Comparison of ENCODE assay signal across 18 mouse cellular contexts in the genomic region with DNA sequence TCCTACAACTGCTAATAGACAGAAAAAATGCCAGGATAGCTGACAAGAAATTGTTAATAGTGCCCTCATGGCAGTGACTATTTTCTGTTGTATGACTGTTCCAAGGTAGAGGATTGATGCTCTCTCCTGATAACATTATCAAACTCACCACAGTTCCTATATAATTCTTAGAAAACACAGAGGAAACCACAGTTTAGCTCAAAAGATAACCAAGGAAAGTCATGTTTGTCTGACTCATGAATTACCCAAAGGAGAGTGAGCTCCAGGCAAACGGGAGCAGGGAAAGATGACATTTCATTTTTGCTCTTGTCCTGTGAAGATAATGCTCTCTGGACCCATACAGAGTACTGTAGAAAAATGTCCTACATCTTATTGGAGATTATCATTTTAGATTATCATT. TPM values are rescaled to one million over a fixed set of nuclear protein-coding genes. Genes with fewer than 3 reads are reported as not detected.
A peak's percentile ranks its signal among the peaks of the same experiment; 100 is the strongest.
DNase-seq lines count a peak whose midpoint lies in the region; ATAC-seq and TF ChIP-seq lines count a peak whose summit lies in the region.
"Had no signal": no experiment of that assay in that cellular context is flagged by ENCODE, and none has a peak within 500 bp of the region (broad histone marks: within the 10 kb centered on the region; RNA-seq: fewer than 3 reads in every experiment).

No protein-coding gene starts in this region.

- no peaks in the 10 kb centered on the region for H3K79me2 ChIP-seq in MEL (ENCODE audit: control insufficient read depth, insufficient read depth, low read length, poor library complexity)

- no peak overlapping the region for H3K4me3 ChIP-seq in liver, embryonic 12.5 days
- no peak overlapping the region for H3K4me3 ChIP-seq in liver, postnatal 0 days (ENCODE audit: low read depth, low read length)
- H3K4me3 ChIP-seq in MEL (ENCODE audit: control insufficient read depth in 1 of 2, insufficient read depth in 1 of 2, low read depth in 2 of 2, low read length in 2 of 2), result no peak overlapping the region
- no peak overlapping the region for H3K4me3 ChIP-seq in liver, embryonic 13.5 days (replicated peaks)
- H3K4me3 ChIP-seq: embryonic facial prominence, embryonic 12.5 days; forebrain, embryonic 12.5 days; heart, embryonic 12.5 days had no signal

- DNase-seq in liver, postnatal 0 days, result no peak
- peak; percentile 61 for DNase-seq in MEL (ENCODE audit: low read depth, low spot score)
- no peak for DNase-seq in liver, embryonic 13.5 days
- no peak for DNase-seq in embryo, embryonic 9.5 days (ENCODE audit: extremely low spot score)
- DNase-seq: adrenal gland, postnatal 10 days; cerebellum, adult 18-20 months; cerebellum, adult 9-11 months; cerebellum, postnatal 36 days; embryo, embryonic 11 days; gastrocnemius, postnatal 25 days had no signal

- no peaks in the 10 kb centered on the region for H3K4me1 ChIP-seq in liver, embryonic 12.5 days
- H3K4me1 ChIP-seq in liver, postnatal 0 days (ENCODE audit: insufficient read depth), result no peaks in the 10 kb centered on the region
- H3K4me1 ChIP-seq in MEL (ENCODE audit: control insufficient read depth in 1 of 2, insufficient read depth in 2 of 2, low read length in 2 of 2), result peaks cover 11 to 14% of the 10 kb centered on the region in 2 experiments
- H3K4me1 ChIP-seq in liver, embryonic 13.5 days (replicated peaks), result peaks cover 7% of the 10 kb centered on the region; the same call in 1 of the 2 replicates
- H3K4me1 ChIP-seq: embryonic facial prominence, embryonic 12.5 days; forebrain, embryonic 12.5 days had no signal

- no peak for TF ChIP-seq EP300 in liver, postnatal 0 days (IDR thresholded peaks at IDR 0.05; ENCODE audit: low read depth)
- peak; percentile 97 for TF ChIP-seq EP300 in MEL (IDR thresholded peaks at IDR 0.05; ENCODE audit: low read depth in 1 of 2, low read length in 2 of 2)

- no peak for TF ChIP-seq RAD21 in MEL (IDR thresholded peaks at IDR 0.05; ENCODE audit: low read depth, low read length)

- H3K9me3 ChIP-seq in liver, embryonic 12.5 days (replicated peaks), result no peaks in the 10 kb centered on the region
- H3K9me3 ChIP-seq in liver, postnatal 0 days (ENCODE audit: low read length), result no peaks in the 10 kb centered on the region
- no peaks in the 10 kb centered on the region for H3K9me3 ChIP-seq in MEL (replicated peaks; ENCODE audit: insufficient read depth, low read length)
- no peaks in the 10 kb centered on the region for H3K9me3 ChIP-seq in liver, embryonic 13.5 days (replicated peaks)
- H3K9me3 ChIP-seq: embryonic facial prominence, embryonic 12.5 days; forebrain, embryonic 12.5 days; heart, embryonic 12.5 days had no signal

- H3K36me3 ChIP-seq in liver, embryonic 12.5 days, result no peaks in the 10 kb centered on the region
- H3K36me3 ChIP-seq in liver, postnatal 0 days (replicated peaks; ENCODE audit: insufficient read depth, low read length), result no peaks in the 10 kb centered on the region
- H3K36me3 ChIP-seq in MEL (ENCODE audit: control insufficient read depth in 1 of 2, insufficient read depth in 2 of 2, low read length in 2 of 2), result peaks cover 0 to 28% of the 10 kb centered on the region in 2 experiments; a peak in 2 of 4 replicates
- H3K36me3 ChIP-seq in liver, embryonic 13.5 days, result no peaks in the 10 kb centered on the region
- H3K36me3 ChIP-seq: embryonic facial prominence, embryonic 12.5 days; forebrain, embryonic 12.5 days; heart, embryonic 12.5 days had no signal

- no peak for TF ChIP-seq POLR2A in MEL (IDR thresholded peaks at IDR 0.05; ENCODE audit: control insufficient read depth in 1 of 2, insufficient read depth in 1 of 2, low read depth in 1 of 2, low read length in 2 of 2, poor library complexity in 1 of 2)

- 12% methylated on average over 1 of the region's 1 CpGs for WGBS in liver, embryonic 12.5 days (ENCODE audit: insufficient replicate concordance)
- 34% methylated on average over 1 of the region's 1 CpGs for WGBS in liver, postnatal 0 days (ENCODE audit: insufficient replicate concordance)
- WGBS in liver, embryonic 13.5 days (ENCODE audit: insufficient replicate concordance), result 7% methylated on average over 1 of the region's 1 CpGs

- TF ChIP-seq CTCF in liver, postnatal 0 days (IDR thresholded peaks at IDR 0.05; ENCODE audit: low read depth), result no peak
- TF ChIP-seq CTCF in MEL (IDR thresholded peaks at IDR 0.05 in 2 of 3, conservative IDR thresholded peaks at IDR 0.05 in 1 of 3; ENCODE audit: control insufficient read depth in 1 of 3, insufficient read depth in 1 of 3, low read depth in 2 of 3, low read length in 3 of 3, poor library complexity in 1 of 3, severe bottlenecking in 1 of 3), result no peak

- no peak overlapping the region for H3K9ac ChIP-seq in liver, embryonic 12.5 days
- H3K9ac ChIP-seq in liver, postnatal 0 days (replicated peaks), result no peak overlapping the region
- no peak overlapping the region for H3K9ac ChIP-seq in MEL (ENCODE audit: control insufficient read depth, low read depth, low read length, poor library complexity, severe bottlenecking)
- no peak overlapping the region for H3K9ac ChIP-seq in liver, embryonic 13.5 days
- H3K9ac ChIP-seq: embryonic facial prominence, embryonic 12.5 days; forebrain, embryonic 12.5 days; heart, embryonic 12.5 days had no signal

- no peak overlapping the region for H3K4me2 ChIP-seq in liver, embryonic 12.5 days
- no peak overlapping the region for H3K4me2 ChIP-seq in liver, postnatal 0 days (ENCODE audit: low read depth, low read length)
- no peak overlapping the region for H3K4me2 ChIP-seq in liver, embryonic 13.5 days
- H3K4me2 ChIP-seq: embryonic facial prominence, embryonic 12.5 days; forebrain, embryonic 12.5 days; heart, embryonic 12.5 days had no signal

- H3K27ac ChIP-seq in liver, embryonic 12.5 days, result no peak overlapping the region
- H3K27ac ChIP-seq in liver, postnatal 0 days (ENCODE audit: low read depth), result no peak overlapping the region
- peak overlapping the region; percentile 85; the same call in 1 of the 2 replicates for H3K27ac ChIP-seq in MEL (ENCODE audit: control insufficient read depth, low read depth, low read length)
- H3K27ac ChIP-seq in liver, embryonic 13.5 days, result no peak overlapping the region
- H3K27ac ChIP-seq: embryonic facial prominence, embryonic 12.5 days; forebrain, embryonic 12.5 days had no signal

- H3K27me3 ChIP-seq in liver, embryonic 12.5 days (replicated peaks), result no peaks in the 10 kb centered on the region
- H3K27me3 ChIP-seq in liver, postnatal 0 days (ENCODE audit: insufficient read depth, low read length), result no peaks in the 10 kb centered on the region
- no peaks in the 10 kb centered on the region for H3K27me3 ChIP-seq in MEL (ENCODE audit: control insufficient read depth in 1 of 2, insufficient read depth in 2 of 2, low read length in 2 of 2)
- no peaks in the 10 kb centered on the region for H3K27me3 ChIP-seq in liver, embryonic 13.5 days
- H3K27me3 ChIP-seq: embryonic facial prominence, embryonic 12.5 days; forebrain, embryonic 12.5 days; heart, embryonic 12.5 days had no signal

- peak; percentile 46 for ATAC-seq in liver, embryonic 12.5 days
- ATAC-seq in liver, postnatal 0 days, result no peak
- peak; percentile 34; the same call in 1 of the 2 replicates for ATAC-seq in liver, embryonic 13.5 days (ENCODE audit: low read depth)
- no peak for ATAC-seq in erythroblast, adult 5-6 weeks (replicated peaks; ENCODE audit: low FRiP score, poor library complexity, severe bottlenecking)
- ATAC-seq: forebrain, embryonic 16.5 days; hindbrain, embryonic 16.5 days; inflammation-experienced regulatory T-cells, adult 6 months had no signal

TF ChIP-seq in MEL, 35 proteins besides CTCF, POLR2A, EP300 and RAD21 (continues in another document):
- peak; percentile 75; the same call in 1 of the 2 replicates for TF ChIP-seq MYC (IDR thresholded peaks at IDR 0.05; ENCODE audit: low read depth, low read length)
- TF ChIP-seq GATA1 (IDR thresholded peaks at IDR 0.05; ENCODE audit: low read depth, low read length), result peak; percentile 93
- TF ChIP-seq CHD2 (IDR thresholded peaks at IDR 0.05; ENCODE audit: low read length), result 0 out of 2 replicates have a peak, but pooled peaks have one; percentile 17
- TF ChIP-seq ETS1 (IDR thresholded peaks at IDR 0.05; ENCODE audit: low read depth, low read length), result peak; percentile 92
- no peak for TF ChIP-seq HCFC1 (IDR thresholded peaks at IDR 0.05; ENCODE audit: low read depth, low read length)
- no peak for TF ChIP-seq MEF2A (IDR thresholded peaks at IDR 0.05; ENCODE audit: extremely low read depth, insufficient replicate concordance, low read depth, low read length, poor library complexity, severe bottlenecking)
- no peak; the same call in 1 of the 2 replicates for TF ChIP-seq KAT2A (conservative IDR thresholded peaks at IDR 0.05; ENCODE audit: low read depth, low read length)
- peak; percentile 75 for TF ChIP-seq SIN3A (IDR thresholded peaks at IDR 0.05; ENCODE audit: low read length)
- peak; percentile 22; the same call in 1 of the 2 replicates for TF ChIP-seq ZNF384 (IDR thresholded peaks at IDR 0.05; ENCODE audit: low read depth, low read length)
- no peak for TF ChIP-seq MAFK (IDR thresholded peaks at IDR 0.05; ENCODE audit: borderline replicate concordance, low read depth, low read length)
- peak; percentile 62; the same call in 1 of the 2 replicates for TF ChIP-seq MYB (IDR thresholded peaks at IDR 0.05; ENCODE audit: low read depth, low read length)
- TF ChIP-seq MAX (IDR thresholded peaks at IDR 0.05; ENCODE audit: low read length), result 0 out of 2 replicates have a peak, but pooled peaks have one; percentile 4
- TF ChIP-seq POLR2AphosphoS2 (IDR thresholded peaks at IDR 0.05; ENCODE audit: low read length), result no peak
- TF ChIP-seq RCOR1 (IDR thresholded peaks at IDR 0.05; ENCODE audit: low read depth, low read length), result peak; percentile 70
- no peak; the same call in 1 of the 2 replicates for TF ChIP-seq ZC3H11A (IDR thresholded peaks at IDR 0.05; ENCODE audit: low read depth, low read length)
- no peak; the same call in 1 of the 2 replicates for TF ChIP-seq MXI1 (IDR thresholded peaks at IDR 0.05; ENCODE audit: low read depth, low read length)
- no peak for TF ChIP-seq POLR2AphosphoS5 (IDR thresholded peaks at IDR 0.05; ENCODE audit: borderline replicate concordance, low read depth, low read length)
- no peak for TF ChIP-seq USF1 (IDR thresholded peaks at IDR 0.05; ENCODE audit: low read depth, low read length)

RNA-seq across cellular contexts. Expression of a gene that starts 8.6 kb away (rescaled TPM):
- polyA plus RNA-seq in liver, embryonic 12.5 days (2016; fragmentation: Nextera tagmentation; extraction: Ambion mirVana), result 3.1 and 3.9 TPM in 2 replicates
- 0.70 and 0.81 TPM in 2 replicates for polyA plus RNA-seq in liver, postnatal 0 days (2015; fragmentation: Nextera tagmentation; extraction: Ambion mirVana)
- not detected in 2 replicates for total RNA-seq in MEL (2012; rRNA removed)
- polyA plus RNA-seq in MEL (2012; ENCODE audit: insufficient read depth in 1 of 2, insufficient read length in 2 of 2, low read depth in 1 of 2, low replicate concordance in 2 of 2, missing spikeins in 1 of 2), result not detected
- polyA plus RNA-seq in liver, embryonic 13.5 days (2015; fragmentation: Nextera tagmentation; extraction: Ambion mirVana), result 1.6 and 2.4 TPM in 2 replicates
- 0.42 TPM in 1 of 2 replicates, not detected in the other for total RNA-seq in erythroblast, adult 5-6 weeks (2015; ENCODE audit: low replicate concordance)
- 0.34 and 1.4 TPM in 2 replicates for total RNA-seq in erythroblast, adult 5-6 weeks (2017; ENCODE audit: low replicate concordance)

Comparison
In these comparisons a context has a peak if more than half of its experiments do, and no peak if none do; other contexts are left out.
1. ATAC-seq: peak in liver, embryonic 12.5 days (single experiment) and liver, embryonic 13.5 days (single experiment); none in liver, postnatal 0 days (single experiment) and erythroblast, adult 5-6 weeks (single experiment).